Comparison of ENCODE assay signal across 11 mouse cellular contexts in the genomic region with DNA sequence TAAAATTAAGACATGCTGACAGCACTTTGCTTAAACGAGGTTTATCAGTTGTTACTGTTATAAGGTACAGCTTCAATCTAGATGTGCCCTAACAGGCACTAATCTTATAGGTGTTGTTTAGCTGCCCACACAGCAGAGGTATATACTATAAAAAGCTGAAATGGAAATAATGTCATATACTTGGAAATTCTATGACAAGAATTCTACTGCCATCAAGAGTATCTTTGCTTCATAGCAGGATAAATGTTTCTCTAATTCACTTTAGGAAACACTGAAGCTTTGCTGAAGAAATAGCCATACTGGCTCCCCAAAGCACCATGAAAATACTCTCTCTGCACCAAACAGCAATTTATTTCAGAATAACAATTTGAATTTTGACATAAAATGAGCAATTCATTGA.
"Had no signal": no experiment of that assay in that cellular context is flagged by ENCODE, and none has a peak within 500 bp of the region (broad histone marks: within the 10 kb centered on the region; RNA-seq: fewer than 3 reads in every experiment).

No protein-coding gene starts in this region.

- H3K4me2 ChIP-seq: limb, embryonic 13.5 days; stomach, embryonic 15.5 days had no signal

- H3K4me1 ChIP-seq: limb, embryonic 13.5 days; stomach, embryonic 15.5 days had no signal

- H3K9me3 ChIP-seq: limb, embryonic 13.5 days; stomach, embryonic 15.5 days had no signal

- H3K36me3 ChIP-seq: limb, embryonic 13.5 days; stomach, embryonic 15.5 days had no signal

- ATAC-seq: midbrain, embryonic 16.5 days had no signal

- H3K27ac ChIP-seq: kidney, postnatal 0 days; limb, embryonic 13.5 days; liver, embryonic 14.5 days; stomach, embryonic 15.5 days had no signal

- H3K27me3 ChIP-seq: limb, embryonic 13.5 days; stomach, embryonic 15.5 days had no signal

- DNase-seq: kidney, adult 11 months; kidney, postnatal 36 days; left cerebral cortex, postnatal 4 days; lung, adult 18-20 months; right cerebral cortex, postnatal 14 days; thymus, postnatal 4 days had no signal

- H3K9ac ChIP-seq: limb, embryonic 13.5 days; liver, embryonic 14.5 days; stomach, embryonic 15.5 days had no signal

- H3K4me3 ChIP-seq: limb, embryonic 13.5 days; stomach, embryonic 15.5 days had no signal
